In genomic region chr8:122932561-122932959, GRCm38 (mm10) we compare ENCODE assay signal across 13 mouse cellular contexts.
DNase-seq lines count a peak whose midpoint lies in the region; ATAC-seq lines count a peak whose summit lies in the region.
"Had no signal": no experiment of that assay in that cellular context is flagged by ENCODE, and none has a peak within 500 bp of the region (broad histone marks: within the 10 kb centered on the region; RNA-seq: fewer than 3 reads in every experiment).

No protein-coding gene starts in this region.

- H3K27me3 ChIP-seq in heart, embryonic 15.5 days = no peaks in the 10 kb centered on the region
- no peaks in the 10 kb centered on the region for H3K27me3 ChIP-seq in intestine, embryonic 16.5 days (replicated peaks; ENCODE audit: control insufficient read depth, insufficient read depth, low read length)
- H3K27me3 ChIP-seq: stomach, embryonic 15.5 days had no signal

- no peak for ATAC-seq in heart, embryonic 15.5 days (replicated peaks; ENCODE audit: insufficient number of reproducible peaks, insufficient read depth, low FRiP score, low read depth)
- peak; percentile 61 for ATAC-seq in intestine, embryonic 16.5 days
- ATAC-seq: activated CD4-positive, CD25-positive, alpha-beta regulatory T cell, adult 4 months had no signal

- WGBS in heart, embryonic 15.5 days = 59% methylated on average over 2 of the region's 2 CpGs
- WGBS in intestine, embryonic 16.5 days = 57% methylated on average over 2 of the region's 2 CpGs

- no peaks in the 10 kb centered on the region for H3K9me3 ChIP-seq in heart, embryonic 15.5 days (replicated peaks)
- H3K9me3 ChIP-seq in intestine, embryonic 16.5 days (ENCODE audit: control insufficient read depth, low read length) = no peaks in the 10 kb centered on the region
- H3K9me3 ChIP-seq: heart, embryonic 10.5 days; stomach, embryonic 15.5 days had no signal

- no peak for DNase-seq in heart, adult 9 months (ENCODE audit: low spot score in 2 of 2)
- DNase-seq in B cell, adult 2 months = peak; percentile 35 to 40
- peak; percentile 61 for DNase-seq in MEL-GATA-1-ER (ENCODE audit: extremely low read depth, low read depth)
- DNase-seq in adrenal gland, postnatal 25 days = no peak
- DNase-seq in lung, postnatal 10 days = no peak
- DNase-seq in cerebellum, postnatal 14 days = no peak
- DNase-seq: kidney, adult 9 months; lung, postnatal 4 days had no signal

- peaks cover 46% of the 10 kb centered on the region for H3K4me1 ChIP-seq in heart, embryonic 15.5 days (replicated peaks)
- H3K4me1 ChIP-seq in intestine, embryonic 16.5 days (ENCODE audit: control insufficient read depth, insufficient read depth, low read length) = peaks cover 30% of the 10 kb centered on the region

- H3K4me2 ChIP-seq in heart, embryonic 15.5 days = no peak overlapping the region
- no peak overlapping the region for H3K4me2 ChIP-seq in intestine, embryonic 16.5 days (ENCODE audit: low read depth, low read length)
- H3K4me2 ChIP-seq: stomach, embryonic 15.5 days had no signal

- H3K9ac ChIP-seq in heart, embryonic 15.5 days = no peak overlapping the region
- H3K9ac ChIP-seq in intestine, embryonic 16.5 days (ENCODE audit: low read depth, low read length) = no peak overlapping the region
- H3K9ac ChIP-seq: stomach, embryonic 15.5 days had no signal

- H3K27ac ChIP-seq in heart, embryonic 15.5 days = peak overlapping the region; percentile 17; the same call in 1 of the 2 replicates
- H3K27ac ChIP-seq in intestine, embryonic 16.5 days (ENCODE audit: low read length) = peak overlapping the region; percentile 68
- H3K27ac ChIP-seq: heart, embryonic 10.5 days; stomach, embryonic 15.5 days had no signal

- no peaks in the 10 kb centered on the region for H3K36me3 ChIP-seq in heart, embryonic 15.5 days
- H3K36me3 ChIP-seq in intestine, embryonic 16.5 days (ENCODE audit: control insufficient read depth, insufficient read depth, low read length) = no peaks in the 10 kb centered on the region
- H3K36me3 ChIP-seq: heart, embryonic 10.5 days; stomach, embryonic 15.5 days had no signal

- H3K4me3 ChIP-seq in heart, embryonic 15.5 days = no peak overlapping the region
- H3K4me3 ChIP-seq in intestine, embryonic 16.5 days (ENCODE audit: low read length) = no peak overlapping the region
- H3K4me3 ChIP-seq: heart, embryonic 10.5 days; stomach, embryonic 15.5 days had no signal

Comparison
In these comparisons a context has a peak if more than half of its experiments do, and no peak if none do; other contexts are left out.
1. DNase-seq: peak in B cell, adult 2 months (2 of 2) and MEL-GATA-1-ER (single experiment); none in heart, adult 9 months (0 of 2), adrenal gland, postnatal 25 days (single experiment), lung, postnatal 10 days (single experiment) and cerebellum, postnatal 14 days (0 of 2).